Mouse (Mus musculus) intestine, postnatal 0 days (tissue): ENCODE data around the gene Arsg. TPM values are rescaled to one million over a fixed set of nuclear protein-coding genes. Genes with fewer than 3 reads are reported as not detected.

ENCODE experiments used
- ATAC-seq: fragments of 200-750 bp; cut with Nextera tagmentation; 2 replicates; pipeline ENCODE4 v1.8.0; 2017; ENCODE audit warnings: mild to moderate bottlenecking, moderate TSS enrichment, moderate library complexity
- H3K27ac ChIP-seq: fragments of 300-500 bp; sonication (generic); 2 replicates; pipeline ENCODE4 v1.5.1; 2014; ENCODE audit warnings: mild to moderate bottlenecking, low read depth, low read length, moderate library complexity
- H3K27me3 ChIP-seq: fragments of 300-500 bp; sonication (generic); replicated peaks from 2 replicates; pipeline ENCODE4 v1.6.1; 2014; ENCODE audit warnings: low read length, mixed read lengths; ENCODE audit not compliant: control insufficient read depth, insufficient read depth
- H3K36me3 ChIP-seq: fragments of 300-500 bp; sonication (generic); 2 replicates; pipeline ENCODE4 v1.6.1; 2014; ENCODE audit warnings: mild to moderate bottlenecking, moderate library complexity; ENCODE audit not compliant: control insufficient read depth, insufficient read depth
- H3K4me1 ChIP-seq: fragments of 300-500 bp; sonication (generic); replicated peaks from 2 replicates; pipeline ENCODE4 v1.6.1; 2014; ENCODE audit warnings: antibody characterized with exemption, low read length, mixed read lengths; ENCODE audit not compliant: control insufficient read depth, insufficient read depth
- H3K4me2 ChIP-seq: fragments of 300-500 bp; sonication (generic); replicated peaks from 2 replicates; pipeline ENCODE4 v1.6.1; 2014; ENCODE audit warnings: low read depth, mild to moderate bottlenecking, moderate library complexity
- H3K4me3 ChIP-seq: fragments of 300-500 bp; sonication (generic); 2 replicates; pipeline ENCODE4 v1.5.1; 2014; ENCODE audit warnings: low read depth, low read length
- H3K9ac ChIP-seq: fragments of 300-500 bp; sonication (generic); 2 replicates; pipeline ENCODE4 v1.6.1; 2014; ENCODE audit warnings: mild to moderate bottlenecking, low read depth, low read length
- H3K9me3 ChIP-seq: fragments of 300-500 bp; sonication (generic); 2 replicates; pipeline ENCODE4 v1.6.1; 2016; ENCODE audit warnings: mixed run types; ENCODE audit not compliant: control insufficient read depth
- CTCF ChIP-seq: sonication (generic); IDR thresholded peaks from 2 replicates; pipeline ENCODE4 v1.5.1; 2016; ENCODE audit warnings: low read depth, mild to moderate bottlenecking, control low read depth, antibody characterized with exemption, moderate library complexity
- WGBS: fragments of 180-500 bp; shearing (Covaris S2); extraction: QIAGEN DNeasy Blood & Tissue Kit; methylation state at CpG from one replicate; pipeline ENCODE4 v1.1.7; 2014; 5-methylcytosine and 5-hydroxymethylcytosine counted together
- polyA plus RNA-seq: library from polyadenylated mRNA; unstranded; fragments of >200 nt; fragmentation: Nextera tagmentation; extraction: Ambion mirVana; gene quantifications from 2 replicates; pipeline ENCODE4 v1.2.1, GENCODE M21; 2015

The Arsg gene
- polyA plus RNA-seq, 1 experiment from 2014 or later, result 50.9 TPM

DNA sequence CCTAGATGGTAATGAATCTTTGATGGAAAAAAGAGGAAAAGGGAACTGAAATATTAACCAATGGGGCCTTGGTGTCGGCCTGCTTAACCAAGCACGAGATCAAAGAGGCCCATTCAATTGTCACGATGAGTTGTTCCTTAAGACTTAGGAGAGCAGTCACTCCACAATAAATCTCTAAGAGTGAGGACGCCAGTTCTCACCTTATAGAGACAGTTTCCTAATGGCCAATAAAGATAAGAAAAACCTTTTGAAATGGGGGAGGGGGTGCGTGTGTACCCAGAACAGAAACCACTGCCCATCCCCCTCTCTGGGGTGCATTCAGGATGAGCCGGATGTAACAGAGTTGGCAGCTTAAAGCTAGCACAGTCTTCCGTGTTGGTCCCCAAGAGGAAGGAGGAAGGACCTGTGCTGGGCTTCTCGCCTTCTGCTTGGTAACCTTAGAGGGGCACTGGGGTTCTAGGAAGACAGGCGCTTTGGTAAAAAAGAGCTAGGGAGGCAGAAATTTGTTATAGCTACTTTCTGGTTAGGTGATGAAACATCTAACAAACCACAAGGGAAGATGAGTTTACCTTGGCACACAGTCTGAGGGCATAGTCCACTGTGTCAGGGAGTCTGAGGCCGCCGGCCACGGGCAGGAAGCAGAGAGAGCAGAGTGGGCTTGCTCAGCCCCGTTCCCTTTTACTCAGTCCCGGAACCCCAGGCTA, 22.7 kb downstream of the Arsg start:
- Histone ChIP-seq H3K4me3 (no peak overlapping the region), H3K27ac (peak overlapping the region; percentile 81), H3K4me1 (peaks cover 5% of the 10 kb centered on the region; the same call in 1 of the 2 replicates), H3K36me3 (no peaks in the 10 kb centered on the region), H3K4me2 (peak overlapping the region; percentile 21), H3K9me3 (no peaks in the 10 kb centered on the region), H3K27me3 (no peaks in the 10 kb centered on the region), H3K9ac (no peak overlapping the region)
- WGBS, result 24% methylated on average over 14 of the region's 14 CpGs
- no peak for TF ChIP-seq CTCF
- peak; percentile 63 for ATAC-seq

DNA sequence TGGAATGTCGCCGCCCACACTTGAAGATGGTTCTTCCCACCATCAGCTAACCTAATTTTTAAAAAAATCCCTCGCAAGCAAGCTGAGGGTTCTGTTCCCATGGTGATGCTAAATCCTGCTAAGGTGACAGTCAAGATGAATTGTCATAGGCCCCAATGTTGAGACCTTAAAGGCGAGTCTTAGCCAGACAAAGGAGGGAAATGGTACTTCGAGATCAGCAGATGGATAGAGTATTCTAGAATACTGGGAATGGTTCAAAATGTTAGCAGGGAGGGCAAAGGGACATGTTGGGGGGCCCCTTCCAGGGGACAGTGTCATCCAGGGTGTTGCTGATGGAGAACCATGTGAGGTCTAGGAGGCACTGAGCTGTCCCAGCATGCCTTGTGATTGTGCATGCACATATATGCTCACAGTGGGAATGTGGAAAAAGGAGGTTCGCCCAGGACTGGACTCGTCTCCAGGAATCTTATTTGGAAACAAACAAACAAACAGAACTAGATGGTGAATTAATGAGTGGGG, 23.4 kb downstream of the Arsg start:
- no peak for TF ChIP-seq CTCF
- ATAC-seq, result no peak
- H3K4me1 ChIP-seq, result peaks cover 5% of the 10 kb centered on the region; the same call in 1 of the 2 replicates
- H3K27me3 ChIP-seq, result no peaks in the 10 kb centered on the region
- H3K9me3 ChIP-seq, result no peaks in the 10 kb centered on the region
- no peak overlapping the region for H3K4me2 ChIP-seq
- H3K9ac ChIP-seq, result no peak overlapping the region
- no peak overlapping the region for H3K4me3 ChIP-seq
- H3K36me3 ChIP-seq, result no peaks in the 10 kb centered on the region
- peak overlapping the region; percentile 81; the same call in 1 of the 2 replicates for H3K27ac ChIP-seq
- 74% methylated on average over 7 of the region's 7 CpGs for WGBS

DNA sequence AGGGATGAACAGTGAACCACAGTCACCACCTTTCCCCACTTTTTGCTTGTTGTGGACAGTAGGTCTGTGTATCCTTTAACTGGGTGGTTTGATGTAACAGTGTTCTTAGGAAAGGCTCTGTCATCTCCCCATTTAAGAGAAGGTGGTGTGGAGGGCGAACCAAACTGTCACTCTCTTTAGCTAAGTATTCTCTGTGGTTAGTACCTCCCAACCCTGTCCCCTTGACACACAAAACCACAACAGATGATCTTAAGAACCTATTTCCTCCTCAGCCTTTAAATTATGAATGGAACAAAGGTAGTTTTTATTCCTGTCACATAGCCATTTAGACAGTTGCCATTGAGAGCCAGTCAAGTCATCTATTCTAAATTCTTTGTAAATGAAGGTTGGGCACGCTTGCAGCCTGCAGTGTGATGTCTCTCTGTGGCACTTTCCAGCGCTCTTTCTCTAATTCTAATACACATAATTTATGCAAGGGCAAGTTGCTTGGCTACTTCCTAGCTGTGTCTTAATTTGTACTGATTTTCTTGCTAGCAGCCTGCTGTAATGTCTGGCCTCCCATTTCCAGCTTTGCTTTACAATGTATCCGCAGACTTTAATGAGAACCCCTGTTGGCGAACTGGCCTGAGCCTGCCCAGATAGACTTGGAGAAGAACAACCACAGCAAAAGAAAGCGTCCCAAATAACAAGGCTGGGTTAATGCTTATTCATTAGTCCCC, 24.0 kb downstream of the Arsg start:
- Histone ChIP-seq H3K4me2 (no peak overlapping the region), H3K4me3 (no peak overlapping the region), H3K27ac (peak overlapping the region; percentile 36; the same call in 1 of the 2 replicates), H3K27me3 (no peaks in the 10 kb centered on the region), H3K36me3 (no peaks in the 10 kb centered on the region), H3K4me1 (peaks cover 5% of the 10 kb centered on the region; the same call in 1 of the 2 replicates), H3K9ac (no peak overlapping the region), H3K9me3 (no peaks in the 10 kb centered on the region)
- no peak for ATAC-seq
- TF ChIP-seq CTCF, result no peak
- 81% methylated on average over 6 of the region's 6 CpGs for WGBS

DNA sequence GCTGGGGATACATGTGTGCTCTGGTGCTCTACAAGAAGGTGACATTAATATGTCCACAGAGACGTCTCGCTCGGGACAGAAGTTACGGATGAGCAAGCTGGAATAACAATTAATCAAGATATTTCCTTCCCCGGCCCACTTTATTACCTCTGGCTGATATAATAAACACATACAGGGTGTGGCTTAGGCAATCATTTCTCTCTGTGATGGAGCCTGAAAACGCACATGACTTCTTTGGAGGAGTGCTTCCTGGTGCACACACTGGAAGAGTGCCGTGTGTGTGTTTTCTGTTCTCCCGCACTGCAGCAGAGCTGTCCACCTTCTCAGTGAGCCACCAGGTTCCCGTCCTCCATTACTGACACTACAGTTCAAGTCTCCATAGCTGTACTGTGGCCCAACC, 24.8 kb downstream of the Arsg start:
- peak; percentile 77 for ATAC-seq
- TF ChIP-seq CTCF, result no peak
- peak overlapping the region; percentile 67 for H3K27ac ChIP-seq
- H3K4me2 ChIP-seq, result peak overlapping the region; percentile 24
- WGBS, result 17% methylated on average over 9 of the region's 9 CpGs
- H3K9ac ChIP-seq, result no peak overlapping the region
- no peaks in the 10 kb centered on the region for H3K27me3 ChIP-seq
- H3K36me3 ChIP-seq, result no peaks in the 10 kb centered on the region
- H3K9me3 ChIP-seq, result no peaks in the 10 kb centered on the region
- H3K4me3 ChIP-seq, result no peak overlapping the region
- H3K4me1 ChIP-seq, result peaks cover 5% of the 10 kb centered on the region; the same call in 1 of the 2 replicates

DNA sequence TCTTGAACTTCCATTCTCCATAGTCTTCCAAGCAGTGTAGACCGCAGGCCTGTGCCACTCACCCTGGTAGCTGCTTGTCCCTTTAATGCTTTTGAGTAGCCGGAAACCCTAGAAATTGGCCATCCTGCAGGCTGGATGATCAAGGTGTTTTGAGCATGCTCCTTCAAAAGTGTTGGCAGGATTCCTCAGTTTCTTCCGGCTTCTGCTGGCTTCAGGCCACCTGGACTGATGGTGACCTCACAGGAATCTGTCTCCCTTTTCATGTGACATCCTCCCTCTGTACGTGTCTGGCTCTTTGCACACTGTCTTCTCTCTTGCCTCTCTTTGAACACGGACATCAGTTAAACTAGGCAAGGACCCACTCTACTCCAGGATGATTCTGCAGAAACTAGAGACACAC, 27.0 kb downstream of the Arsg start:
- no peaks in the 10 kb centered on the region for H3K9me3 ChIP-seq
- H3K9ac ChIP-seq, result no peak overlapping the region
- WGBS, result 83% methylated on average over 5 of the region's 5 CpGs
- no peak overlapping the region for H3K27ac ChIP-seq
- H3K27me3 ChIP-seq, result no peaks in the 10 kb centered on the region
- H3K4me3 ChIP-seq, result no peak overlapping the region
- no peak for TF ChIP-seq CTCF
- no peaks in the 10 kb centered on the region for H3K36me3 ChIP-seq
- no peak overlapping the region for H3K4me2 ChIP-seq
- no peak for ATAC-seq
- peaks cover 5% of the 10 kb centered on the region; the same call in 1 of the 2 replicates for H3K4me1 ChIP-seq

DNA sequence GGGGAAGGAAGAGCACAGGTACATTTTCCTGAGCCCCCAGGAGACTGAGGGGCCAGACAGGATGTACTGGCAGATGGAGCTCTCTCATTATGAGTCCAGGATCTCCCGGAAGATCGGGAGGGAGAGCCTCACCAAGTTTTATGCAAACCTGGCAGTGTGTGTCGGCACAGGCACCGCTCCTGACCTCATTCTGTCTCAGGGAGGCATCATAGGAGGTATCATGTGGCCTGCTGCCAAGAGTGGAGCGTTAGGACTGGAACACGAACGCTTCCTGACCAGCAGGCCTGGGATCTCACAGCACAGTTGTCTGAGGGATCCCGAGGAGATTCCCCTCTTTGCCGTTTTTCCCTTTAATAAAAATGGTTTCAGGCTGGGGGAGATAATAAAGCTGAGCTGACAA, 31.8 kb downstream of the Arsg start:
- H3K4me2 ChIP-seq, result no peak overlapping the region
- no peaks in the 10 kb centered on the region for H3K36me3 ChIP-seq
- WGBS, result 64% methylated on average over 9 of the region's 9 CpGs
- H3K27me3 ChIP-seq, result no peaks in the 10 kb centered on the region
- no peak overlapping the region for H3K9ac ChIP-seq
- no peak overlapping the region for H3K4me3 ChIP-seq
- H3K27ac ChIP-seq, result no peak overlapping the region
- no peaks in the 10 kb centered on the region for H3K9me3 ChIP-seq
- H3K4me1 ChIP-seq, result no peaks in the 10 kb centered on the region
- no peak for ATAC-seq
- no peak for TF ChIP-seq CTCF
